Mouse (Mus musculus): ENCODE measurements at regions not wholly inside any gene's neighbourhood (a gene's known extent, or its start where the extent isn't known, plus 50 kb on each side); places are given as distances from the start of the nearest gene placed in this dataset.
"Not testable (repeated sequence)": the region's sequence is repeated elsewhere in the genome, so short reads cannot be mapped to it uniquely, and the experiment has no call there.

DNA sequence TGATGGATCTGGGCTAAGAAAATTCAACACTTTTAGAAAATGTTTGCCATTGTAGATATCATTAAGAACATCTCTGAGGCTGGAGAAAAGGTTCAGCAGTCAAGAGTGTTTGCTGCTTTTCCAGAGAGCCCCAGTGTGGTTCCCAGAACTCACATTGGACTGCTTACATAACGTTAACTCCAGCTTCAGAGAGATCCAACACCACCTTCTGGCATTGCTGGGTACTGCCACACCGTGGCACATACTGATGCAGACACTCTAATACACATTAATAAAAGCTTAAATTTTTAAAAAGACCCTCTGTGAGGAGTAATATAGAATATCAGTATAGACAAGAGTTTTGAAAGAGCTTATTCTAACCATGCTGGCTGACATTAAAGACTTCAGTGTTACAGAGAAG, 313.6 kb upstream of the Zic4 start:
- DNase-seq (ENCODE audit: low read depth, low spot score): peak; percentile 20

GRCm38 (mm10) chr9:91053065-91053793, 309.0 kb upstream of the Zic4 start:
- DNase-seq (ENCODE audit: low read depth, low spot score): no peak

- DNase-seq (ENCODE audit: low read depth, low spot score): no peak
These were observed 302.8 kb upstream of the Zic4 start for GRCm38 (mm10) chr9:91059460-91059859.

- no peak for DNase-seq (ENCODE audit: low read depth, low spot score)
These were observed 292.7 kb upstream of the Zic4 start for GRCm38 (mm10) chr9:91069496-91069895.

DNA sequence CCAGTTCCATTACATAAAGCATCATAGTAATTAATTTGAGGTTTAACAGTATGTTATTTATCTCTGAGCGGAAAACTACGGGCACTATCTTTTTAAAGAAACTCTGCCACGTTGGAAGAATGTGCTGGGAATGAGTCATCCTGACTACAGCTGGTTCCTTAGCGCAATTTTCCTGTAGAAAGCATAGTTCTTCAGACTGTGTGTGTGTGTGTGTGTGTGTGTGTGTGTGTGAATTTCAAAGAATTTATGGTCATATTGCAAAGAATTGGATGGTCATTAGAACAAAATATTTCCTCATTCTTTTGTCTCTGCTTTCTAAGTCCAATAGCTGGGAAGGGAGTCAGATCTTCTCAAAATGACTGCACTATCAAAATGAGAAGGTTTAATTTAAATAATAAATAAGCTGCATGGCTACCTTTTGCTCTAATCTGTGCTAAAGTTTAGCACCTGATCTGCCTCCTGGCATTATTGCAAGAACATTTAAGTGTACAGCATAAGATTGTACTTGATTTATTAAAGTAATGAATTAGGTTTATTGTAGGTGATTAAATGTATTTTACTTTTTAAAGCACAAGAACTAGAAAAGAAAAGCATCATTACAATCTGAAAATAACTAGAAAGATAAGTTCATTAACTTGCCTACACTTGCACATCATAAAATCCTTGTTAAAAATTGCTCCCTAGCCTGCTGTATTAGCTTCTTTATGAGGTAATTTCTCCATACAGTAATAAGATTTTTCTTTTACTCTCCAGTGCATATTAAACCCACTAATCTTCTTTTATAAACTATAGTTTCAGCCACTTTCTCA, 288.6 kb upstream of the Zic4 start:
- DNase-seq (ENCODE audit: low read depth, low spot score): no peak

DNA sequence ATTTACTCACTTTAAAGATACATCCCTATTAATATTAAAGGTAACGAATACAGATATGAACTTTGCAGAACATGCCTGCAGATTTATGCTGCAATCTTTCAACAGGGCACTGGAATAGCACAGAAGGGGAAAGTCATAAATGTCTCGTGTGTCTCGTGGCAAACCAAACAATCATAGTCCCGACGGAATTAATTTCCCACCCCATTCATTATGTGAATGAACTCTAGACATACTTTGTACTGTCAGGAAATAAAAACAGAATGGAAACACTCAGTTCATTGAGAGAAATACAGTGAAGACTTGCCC, 288.1 kb upstream of the Zic4 start:
- DNase-seq (ENCODE audit: low read depth, low spot score): no peak

- DNase-seq (ENCODE audit: low read depth, low spot score): no peak
These were observed 284.7 kb upstream of the Zic4 start for GRCm38 (mm10) chr9:91077490-91077889.

DNA sequence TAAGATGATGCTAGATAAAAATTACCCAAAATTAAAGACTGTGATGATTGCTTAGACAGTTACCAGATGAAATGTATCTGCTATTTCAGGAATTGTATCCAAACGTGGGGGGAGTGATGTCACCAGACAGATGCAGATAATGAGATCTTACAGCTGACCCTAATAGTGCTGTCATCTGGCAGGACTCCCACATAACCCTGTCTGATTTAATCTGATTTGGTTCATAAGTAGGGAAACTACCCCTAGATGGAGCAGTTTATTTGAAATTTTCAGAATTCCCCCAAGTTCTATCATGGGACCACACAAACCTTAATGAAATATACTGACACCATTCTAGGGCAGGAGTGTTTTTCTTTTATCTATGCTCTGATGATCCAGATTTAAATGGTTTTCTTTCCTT, 278.4 kb upstream of the Zic4 start:
- DNase-seq (ENCODE audit: low read depth, low spot score): no peak

DNA sequence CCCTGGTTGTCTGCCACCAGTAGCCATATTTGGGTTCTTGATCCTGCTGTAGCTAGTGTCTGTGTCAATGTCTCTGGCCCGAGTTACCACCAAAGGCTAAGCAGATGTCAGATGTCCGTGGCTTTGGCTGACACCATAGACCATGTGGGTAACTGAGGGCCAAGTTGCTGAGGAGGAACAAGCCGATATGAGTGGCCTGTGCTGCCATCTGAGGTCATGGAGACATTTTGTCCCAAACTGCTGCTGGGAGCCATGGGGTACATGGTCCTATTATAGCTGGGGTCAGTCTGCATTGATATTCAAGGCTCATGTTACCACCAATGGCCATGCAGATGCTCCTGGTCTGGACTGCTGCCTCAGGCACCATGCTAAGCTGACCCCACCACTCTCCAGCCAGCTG, 276.3 kb upstream of the Zic4 start:
- no peak for DNase-seq (ENCODE audit: low read depth, low spot score)

DNA sequence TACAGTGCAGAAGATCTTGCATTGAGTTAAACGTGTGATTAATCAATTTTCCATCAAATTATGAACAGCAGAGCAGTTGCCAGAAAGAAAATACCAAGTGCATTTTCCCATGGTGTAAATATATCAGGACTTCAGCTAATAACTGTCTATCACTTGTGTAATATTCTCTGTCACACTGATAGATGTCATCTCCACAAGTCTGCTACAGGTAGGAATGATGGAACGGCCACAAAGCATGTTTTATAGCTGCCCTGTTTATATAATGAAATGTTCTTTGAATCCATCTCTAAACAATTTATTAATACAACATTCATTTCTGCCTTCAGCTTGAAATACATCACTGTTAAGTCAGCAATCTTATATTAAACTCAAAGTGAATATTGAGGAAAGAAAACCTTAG, 272.9 kb upstream of the Zic4 start:
- DNase-seq (ENCODE audit: low read depth, low spot score): no peak

GRCm38 (mm10) chr9:91091421-91092050, 270.7 kb upstream of the Zic4 start:
- DNase-seq (ENCODE audit: low read depth, low spot score): no peak

DNA sequence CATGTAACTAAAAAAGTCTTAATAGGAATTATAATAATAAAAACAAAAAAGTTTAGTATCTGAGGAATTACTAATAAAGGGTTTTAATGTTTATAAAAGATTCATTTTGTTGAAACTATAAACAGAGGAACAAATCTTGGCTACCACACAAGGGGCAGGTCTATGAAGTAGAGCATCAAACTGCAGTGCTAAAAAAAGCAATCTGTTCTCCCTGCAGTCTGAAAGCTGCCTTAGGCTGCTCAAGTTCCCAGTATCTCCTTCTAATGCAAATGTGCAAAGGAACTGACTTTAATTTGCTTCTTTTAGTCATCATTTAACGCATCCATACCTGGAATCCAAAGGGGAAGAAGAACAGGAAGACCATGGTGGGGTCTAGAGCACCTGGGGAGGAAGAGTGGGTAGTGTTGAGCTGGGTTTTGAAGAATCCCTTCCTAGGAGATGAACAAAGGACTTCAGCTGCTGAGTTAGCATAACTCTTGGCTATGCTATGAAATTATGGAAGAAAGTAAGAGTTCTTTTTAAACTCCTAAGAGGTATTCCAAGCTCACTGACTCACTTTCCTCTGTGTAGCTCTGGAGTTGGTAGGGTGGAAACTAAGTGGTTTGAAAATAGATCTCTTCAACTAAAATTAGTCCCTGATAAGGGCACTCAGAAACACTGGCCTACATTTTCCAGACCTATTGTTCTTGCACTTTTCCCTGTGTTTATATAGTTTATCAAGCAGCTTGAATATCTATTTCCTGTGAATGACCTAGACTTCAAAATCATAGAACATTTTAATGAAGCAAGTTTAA, 260.4 kb upstream of the Zic4 start:
- DNase-seq (ENCODE audit: low read depth, low spot score): no peak

GRCm38 (mm10) chr9:91122441-91123035, 239.7 kb upstream of the Zic4 start:
- DNase-seq (ENCODE audit: low read depth, low spot score): no peak

GRCm38 (mm10) chr9:91123208-91123607, 239.0 kb upstream of the Zic4 start:
- DNase-seq (ENCODE audit: low read depth, low spot score): no peak

GRCm38 (mm10) chr9:91126630-91127245, 235.5 kb upstream of the Zic4 start:
- DNase-seq (ENCODE audit: low read depth, low spot score): no peak

DNA sequence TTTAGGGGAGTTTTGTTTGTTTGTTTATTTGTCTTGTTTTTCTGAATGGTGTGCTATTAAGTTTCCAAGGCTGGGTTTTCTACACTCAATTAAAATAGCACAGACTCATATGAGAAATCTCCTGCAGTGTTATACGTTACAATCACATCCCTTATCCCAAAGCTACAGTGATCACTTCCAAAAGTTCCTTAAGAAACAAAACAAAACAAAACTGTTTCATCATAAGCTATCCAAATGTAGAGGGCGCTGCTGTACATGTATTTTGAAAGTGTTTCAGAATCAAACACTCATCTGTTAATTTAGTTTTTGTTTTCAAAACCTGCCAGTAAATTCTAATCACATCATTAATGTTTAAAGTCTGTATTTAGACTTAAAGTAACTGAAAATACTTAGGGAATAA, 233.7 kb upstream of the Zic4 start:
- DNase-seq (ENCODE audit: low read depth, low spot score): not testable (repeated sequence)

DNA sequence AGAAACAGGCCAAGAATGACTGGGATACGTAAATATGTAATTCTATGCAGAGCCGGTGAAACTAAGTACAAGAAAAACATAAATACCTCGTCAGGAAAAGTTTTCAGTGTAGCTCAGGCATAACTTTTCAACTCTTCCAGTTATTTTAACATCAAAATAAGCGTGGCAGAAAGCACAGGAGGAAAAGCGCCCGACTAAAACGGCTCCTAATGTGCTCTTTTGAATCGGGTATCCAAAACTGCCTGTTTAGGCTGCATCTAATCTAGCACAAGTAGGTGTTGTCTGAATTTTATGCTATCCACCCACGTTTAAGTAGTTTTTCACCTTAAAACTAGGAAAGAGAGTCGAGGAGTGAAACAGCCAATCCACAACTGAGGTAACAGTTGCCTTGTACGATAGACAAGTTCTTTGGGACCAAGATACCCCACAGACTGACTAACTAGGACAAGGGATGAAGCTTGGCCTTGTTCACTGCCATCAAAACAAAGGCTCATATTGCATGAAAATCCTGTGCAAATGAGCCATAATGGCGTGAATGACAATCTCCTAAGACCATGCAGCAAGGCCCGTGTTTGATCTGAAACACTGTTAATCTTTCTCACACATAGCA, 232.0 kb upstream of the Zic4 start:
- DNase-seq (ENCODE audit: low read depth, low spot score): no peak

DNA sequence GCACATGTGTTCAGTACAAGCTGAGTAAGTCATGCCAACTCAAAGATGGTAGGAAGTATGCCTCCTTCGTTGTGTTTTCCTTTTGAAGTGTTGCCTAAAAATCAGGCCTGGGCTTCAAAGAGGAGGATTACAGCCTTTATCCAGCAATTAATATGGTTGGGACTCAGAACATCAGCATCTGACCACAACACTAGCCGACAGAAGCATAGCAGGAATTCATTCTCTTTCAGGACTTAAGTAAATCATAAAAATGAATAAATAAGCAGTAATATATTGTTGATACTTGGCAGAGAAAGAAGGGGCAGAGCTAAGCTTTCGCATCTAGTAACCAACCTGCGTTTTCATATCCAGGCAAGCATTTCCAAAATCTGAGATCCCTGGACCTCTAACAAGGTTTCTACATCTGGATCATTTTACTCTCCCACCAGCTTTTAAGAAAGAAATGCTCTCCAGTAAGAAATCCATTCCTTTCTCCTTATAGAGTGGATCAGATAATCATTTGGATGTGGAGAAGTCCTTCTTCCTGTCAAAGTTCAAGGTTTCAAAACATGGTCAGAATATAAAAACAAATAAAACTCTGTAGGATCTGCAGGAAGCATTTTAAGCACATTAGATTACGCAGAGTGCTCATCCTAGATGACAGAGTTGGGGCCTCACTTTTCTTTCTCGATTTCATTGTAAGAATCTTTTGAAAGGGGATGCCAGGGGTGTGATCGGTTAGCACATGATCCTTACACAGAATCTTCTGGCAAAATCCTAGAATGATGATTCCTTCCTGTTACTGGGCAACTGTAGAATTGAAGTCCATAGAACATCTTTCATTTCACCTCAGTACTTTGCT, 230.6 kb upstream of the Zic4 start:
- no peak for DNase-seq (ENCODE audit: low read depth, low spot score)

DNA sequence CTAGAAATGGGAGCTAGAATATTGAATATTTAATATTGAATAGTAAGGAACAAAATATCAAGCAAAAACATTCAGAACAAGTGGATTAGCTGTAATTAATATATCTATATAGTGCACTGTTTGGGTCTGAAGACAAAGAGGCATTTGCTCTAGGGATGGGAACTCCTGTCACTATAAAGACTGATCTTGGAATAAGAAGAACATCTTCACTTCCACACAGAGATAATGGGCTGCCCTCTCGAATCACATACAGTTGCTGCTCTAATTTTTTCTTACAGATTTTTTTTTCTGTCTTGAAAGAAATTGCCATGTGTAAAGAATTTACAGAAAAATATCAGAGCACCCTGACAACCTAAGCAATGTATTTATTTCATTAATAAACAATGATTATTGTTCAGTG, 229.7 kb upstream of the Zic4 start:
- no peak for DNase-seq (ENCODE audit: low read depth, low spot score)
